Mouse (Mus musculus) limb, embryonic 11.5 days (tissue): ENCODE measurements around the gene Olfr875. TPM values are rescaled to one million over a fixed set of nuclear protein-coding genes. Genes with fewer than 3 reads are reported as not detected.

Source experiments
- ATAC-seq: fragments of 200-750 bp; cut with Nextera tagmentation; 2 replicates; pipeline ENCODE4 v1.8.0; 2017; ENCODE audit warnings: low read depth; ENCODE audit not compliant: insufficient number of reproducible peaks, low FRiP score, low TSS enrichment
- DNase-seq: peaks from one replicate; pipeline ENCODE4 v3.0.0-alpha.2; 2015; ENCODE audit warnings: low spot score
- H3K27ac ChIP-seq: fragments of 300-500 bp; sonication (generic); replicated peaks from 2 replicates; pipeline ENCODE4 v1.5.1; 2014; ENCODE audit warnings: low read depth, mild to moderate bottlenecking, low read length
- H3K27me3 ChIP-seq: fragments of 300-500 bp; sonication (generic); 2 replicates; pipeline ENCODE4 v1.6.1; 2014; ENCODE audit warnings: mild to moderate bottlenecking, low read length, mixed read lengths; ENCODE audit not compliant: control insufficient read depth, insufficient read depth
- H3K36me3 ChIP-seq: fragments of 300-500 bp; sonication (generic); 2 replicates; pipeline ENCODE4 v1.6.1; 2014; ENCODE audit warnings: mild to moderate bottlenecking, low read length, moderate library complexity, mixed read lengths; ENCODE audit not compliant: control insufficient read depth, insufficient read depth
- H3K4me1 ChIP-seq: fragments of 300-500 bp; sonication (generic); 2 replicates; pipeline ENCODE4 v1.6.1; 2014; ENCODE audit warnings: low read length, mixed read lengths; ENCODE audit not compliant: control insufficient read depth, insufficient read depth
- H3K4me2 ChIP-seq: fragments of 300-500 bp; sonication (generic); 2 replicates; pipeline ENCODE4 v1.6.1; 2014; ENCODE audit warnings: low read depth, mild to moderate bottlenecking, moderate library complexity; ENCODE audit not compliant: severe bottlenecking
- H3K4me3 ChIP-seq: fragments of 300-500 bp; sonication (generic); 2 replicates; pipeline ENCODE4 v1.5.1; 2014; ENCODE audit warnings: low read depth, low read length
- H3K9ac ChIP-seq: fragments of 300-500 bp; sonication (generic); 2 replicates; pipeline ENCODE4 v1.6.1; 2014; ENCODE audit warnings: mild to moderate bottlenecking, low read length
- H3K9me3 ChIP-seq: fragments of 300-500 bp; sonication (generic); 2 replicates; pipeline ENCODE4 v1.6.1; 2016; ENCODE audit warnings: low read length; ENCODE audit not compliant: control insufficient read depth
- whole genome bisulfite sequencing: fragments of 180-500 bp; shearing (Covaris S2); extraction: QIAGEN DNeasy Blood & Tissue Kit; methylation state at CpG from one replicate; pipeline ENCODE4 v1.1.7; 2014; 5-methylcytosine and 5-hydroxymethylcytosine counted together
- polyA plus RNA-seq: library from polyadenylated mRNA; unstranded; fragments of >200 nt; fragmentation: Nextera tagmentation; extraction: Ambion mirVana; gene quantifications from 2 replicates; pipeline ENCODE4 v1.2.1, GENCODE M21; 2014

The Olfr875 gene
- not detected in 2 replicates for polyA plus RNA-seq

GRCm38 (mm10) chr9:37771759-37772158 lies at the start of gene Olfr875:
Gene Olfr875 (plus strand): TSS chr9:37771857.
- no peaks in the 10 kb centered on the region for H3K36me3 ChIP-seq
- WGBS, result 47% methylated on average over 2 of the region's 2 CpGs
- DNase-seq, result no peak

GRCm38 (mm10) chr9:37734310-37734709 lies 37.3 kb upstream of the Olfr875 start:
- H3K4me3 ChIP-seq, result no peak overlapping the region
- no peaks in the 10 kb centered on the region for H3K36me3 ChIP-seq
- no peak overlapping the region for H3K27ac ChIP-seq
- ATAC-seq (no peak), DNase-seq (no peak)
- H3K4me1 ChIP-seq, result no peaks in the 10 kb centered on the region
- H3K4me2 ChIP-seq, result no peak overlapping the region
- 87% methylated on average over 1 of the region's 1 CpGs for WGBS
- H3K9me3 ChIP-seq, result no peaks in the 10 kb centered on the region
- no peak overlapping the region for H3K9ac ChIP-seq
- no peaks in the 10 kb centered on the region for H3K27me3 ChIP-seq

More at GRCm38 (mm10) chr9:37771759-37772158, at the start of gene Olfr875:
- Histone ChIP-seq H3K27ac (no peak within 1 kb of the TSS), H3K4me3 (no peak within 1 kb of the TSS), H3K27me3 (no peaks in the 10 kb centered on the region), H3K4me2 (no peak within 1 kb of the TSS), H3K9me3 (no peaks in the 10 kb centered on the region), H3K9ac (no peak within 1 kb of the TSS), H3K4me1 (no peaks in the 10 kb centered on the region)
- ATAC-seq, result no peak

- H3K4me3 ChIP-seq, result no peak within 1 kb of the TSS
- H3K27ac ChIP-seq, result no peak within 1 kb of the TSS
- H3K9me3 ChIP-seq, result no peaks in the 10 kb centered on the region
- DNase-seq (no peak), ATAC-seq (no peak)
- H3K36me3 ChIP-seq, result no peaks in the 10 kb centered on the region
- no peaks in the 10 kb centered on the region for H3K27me3 ChIP-seq
- H3K4me2 ChIP-seq, result no peak within 1 kb of the TSS
- no peaks in the 10 kb centered on the region for H3K4me1 ChIP-seq
- H3K9ac ChIP-seq, result no peak within 1 kb of the TSS
These were observed 26.9 kb upstream of the Olfr875 start, which contains the start of gene Olfr874 for GRCm38 (mm10) chr9:37744806-37745205. Gene Olfr874 (plus strand): TSS chr9:37745106.

- ATAC-seq, result peak; percentile 51; the same call in 1 of the 2 replicates
- H3K9ac ChIP-seq, result no peak overlapping the region; the same call in 1 of the 2 replicates
- DNase-seq, result peak; percentile 32
- H3K27ac ChIP-seq, result no peak overlapping the region
- no peak overlapping the region for H3K4me2 ChIP-seq
- 44% methylated on average over 7 of the region's 7 CpGs for WGBS
- no peaks in the 10 kb centered on the region for H3K4me1 ChIP-seq
- H3K9me3 ChIP-seq, result no peaks in the 10 kb centered on the region
- no peaks in the 10 kb centered on the region for H3K27me3 ChIP-seq
- no peaks in the 10 kb centered on the region for H3K36me3 ChIP-seq
- no peak overlapping the region for H3K4me3 ChIP-seq
These were observed 21.2 kb upstream of the Olfr875 start for GRCm38 (mm10) chr9:37750319-37751075.

- H3K36me3 ChIP-seq, result no peaks in the 10 kb centered on the region
- ATAC-seq (no peak), DNase-seq (no peak)
- WGBS, result 78% methylated on average over 2 of the region's 2 CpGs
- H3K9ac ChIP-seq, result no peak overlapping the region
- H3K4me3 ChIP-seq, result no peak overlapping the region
- no peaks in the 10 kb centered on the region for H3K4me1 ChIP-seq
- H3K9me3 ChIP-seq, result no peaks in the 10 kb centered on the region
- no peak overlapping the region for H3K27ac ChIP-seq
- no peaks in the 10 kb centered on the region for H3K27me3 ChIP-seq
- H3K4me2 ChIP-seq, result no peak overlapping the region
These were observed 20.2 kb upstream of the Olfr875 start for GRCm38 (mm10) chr9:37751467-37751866.

GRCm38 (mm10) chr9:37752006-37752405 lies 19.7 kb upstream of the Olfr875 start:
- 71% methylated on average over 4 of the region's 4 CpGs for WGBS
- no peaks in the 10 kb centered on the region for H3K4me1 ChIP-seq
- H3K4me2 ChIP-seq, result no peak overlapping the region
- no peaks in the 10 kb centered on the region for H3K27me3 ChIP-seq
- H3K4me3 ChIP-seq, result no peak overlapping the region
- ATAC-seq (no peak), DNase-seq (no peak)
- no peaks in the 10 kb centered on the region for H3K9me3 ChIP-seq
- H3K27ac ChIP-seq, result no peak overlapping the region
- H3K9ac ChIP-seq, result no peak overlapping the region
- no peaks in the 10 kb centered on the region for H3K36me3 ChIP-seq

GRCm38 (mm10) chr9:37761728-37762127 lies 9.9 kb upstream of the Olfr875 start:
- H3K4me3 ChIP-seq, result no peak overlapping the region
- H3K9ac ChIP-seq, result no peak overlapping the region
- 66% methylated on average over 2 of the region's 2 CpGs for WGBS
- DNase-seq (no peak), ATAC-seq (no peak)
- no peaks in the 10 kb centered on the region for H3K27me3 ChIP-seq
- H3K4me2 ChIP-seq, result no peak overlapping the region
- H3K27ac ChIP-seq, result no peak overlapping the region
- H3K9me3 ChIP-seq, result no peaks in the 10 kb centered on the region
- no peaks in the 10 kb centered on the region for H3K36me3 ChIP-seq
- no peaks in the 10 kb centered on the region for H3K4me1 ChIP-seq

- Histone ChIP-seq H3K4me1 (no peaks in the 10 kb centered on the region), H3K27ac (no peak overlapping the region), H3K27me3 (no peaks in the 10 kb centered on the region), H3K4me2 (no peak overlapping the region), H3K36me3 (no peaks in the 10 kb centered on the region), H3K4me3 (no peak overlapping the region), H3K9ac (no peak overlapping the region), H3K9me3 (no peaks in the 10 kb centered on the region)
- no peak for ATAC-seq
- peak; percentile 21 for DNase-seq
- whole genome bisulfite sequencing, result 61% methylated on average over 2 of the region's 2 CpGs
These were observed 9.1 kb upstream of the Olfr875 start for GRCm38 (mm10) chr9:37762541-37762940.
